Mouse (Mus musculus): ENCODE results near the gene Dync1h1.
"Not testable (repeated sequence)": the region's sequence is repeated elsewhere in the genome, so short reads cannot be mapped to it uniquely, and the experiment has no call there.

Dync1h1 gene

DNA sequence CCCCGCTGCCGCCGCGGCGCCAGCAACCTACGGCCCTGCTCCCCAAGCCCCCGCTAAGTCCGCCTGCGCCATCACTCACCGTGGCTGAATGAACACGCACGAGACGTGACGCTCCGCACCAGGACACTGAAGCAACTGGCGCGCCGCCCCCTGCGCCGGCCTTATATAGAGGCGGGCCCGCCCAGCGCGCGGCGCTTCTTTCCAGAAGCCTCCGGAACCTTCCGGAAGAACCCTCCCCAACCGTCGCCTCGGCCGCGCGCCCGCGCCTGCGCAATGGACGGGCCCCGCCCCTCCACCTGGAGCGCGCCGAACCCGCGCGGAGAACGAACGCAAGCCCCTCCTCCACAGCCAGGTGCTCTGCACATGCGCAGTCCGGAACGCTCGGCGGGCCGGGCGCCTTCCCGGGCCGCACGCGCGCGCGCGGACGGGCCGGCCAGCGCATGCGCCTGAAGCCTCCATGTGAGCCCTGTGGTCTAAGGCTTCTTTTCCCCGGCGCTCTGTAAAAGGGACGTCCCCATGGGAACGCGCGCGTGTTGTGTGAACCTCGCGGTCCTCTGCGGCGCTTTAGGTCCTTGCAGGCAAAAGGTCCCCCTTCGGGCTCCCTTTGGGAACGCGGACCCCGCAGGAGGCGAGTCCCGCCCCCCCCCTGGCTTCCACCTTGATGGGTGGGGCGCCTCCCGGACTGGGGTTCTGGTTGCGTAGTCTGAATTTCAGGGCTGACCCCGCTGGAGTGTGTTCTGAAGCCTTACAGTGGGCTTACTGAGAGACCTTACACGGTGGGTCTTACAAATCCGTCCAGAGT, 95.1 kb downstream of the Dync1h1 start:
- peak; percentile 93 for DNase-seq (ENCODE audit: low spot score)

DNA sequence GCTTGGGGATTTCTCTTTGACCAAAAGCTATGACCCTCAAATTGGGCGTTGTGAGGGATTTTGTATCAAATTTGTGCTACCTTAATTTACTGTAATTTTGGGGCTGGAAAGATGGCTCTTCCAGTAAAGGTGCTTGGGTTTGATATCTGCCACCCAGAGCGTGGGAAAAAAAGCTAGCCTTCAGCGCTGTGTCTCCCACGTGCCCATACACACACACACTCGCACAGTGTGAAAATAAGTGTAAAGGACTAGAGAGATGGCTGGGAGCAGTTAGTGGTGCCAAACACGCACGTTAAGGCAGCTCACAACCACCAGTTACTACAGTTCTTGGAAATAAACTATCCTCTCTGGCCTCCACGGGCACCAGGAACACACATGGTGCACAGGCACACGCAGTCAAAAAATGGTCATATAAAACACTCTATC, 95.7 kb downstream of the Dync1h1 start:
- no peak for DNase-seq (ENCODE audit: low spot score)

DNA sequence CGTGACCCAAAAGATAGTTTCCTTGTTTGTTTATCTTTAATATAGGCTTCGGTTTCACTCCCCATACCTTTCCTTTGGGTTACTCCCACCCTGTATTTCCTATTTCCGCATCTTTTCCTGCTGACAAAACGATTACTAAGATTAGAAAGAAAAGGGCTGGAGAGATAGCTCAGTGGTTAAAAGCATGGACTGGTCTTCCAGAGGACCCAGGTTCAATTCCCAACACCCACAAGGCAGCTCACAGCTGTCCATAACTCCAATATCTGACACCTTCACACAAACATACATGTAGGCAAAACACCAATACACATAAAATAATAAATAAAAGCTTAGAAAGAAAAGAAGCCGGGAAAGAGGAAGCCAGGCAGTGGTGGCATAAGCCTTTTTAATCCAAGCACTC, 96.2 kb downstream of the Dync1h1 start:
- DNase-seq (ENCODE audit: low spot score), result no peak

DNA sequence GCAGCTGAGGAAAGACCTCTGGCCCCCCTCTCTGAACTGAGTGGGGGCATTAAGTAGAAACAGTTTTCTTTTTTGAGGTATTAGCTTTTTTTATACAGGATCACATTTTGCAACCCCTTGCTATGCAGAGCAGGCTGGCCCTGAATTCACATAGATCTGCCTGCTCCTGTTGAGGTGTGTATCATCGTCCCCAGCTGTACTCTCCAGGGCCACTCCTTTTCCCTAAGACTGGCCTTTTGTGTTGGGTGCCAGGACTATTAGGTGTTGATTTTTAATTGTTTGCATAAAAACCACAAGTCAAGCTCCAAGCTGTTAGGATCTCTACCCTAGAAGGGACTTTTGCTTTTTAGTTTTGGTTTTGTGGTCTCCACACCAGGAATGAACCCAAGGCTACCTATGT, 96.8 kb downstream of the Dync1h1 start:
- no peak for DNase-seq (ENCODE audit: low spot score)

DNA sequence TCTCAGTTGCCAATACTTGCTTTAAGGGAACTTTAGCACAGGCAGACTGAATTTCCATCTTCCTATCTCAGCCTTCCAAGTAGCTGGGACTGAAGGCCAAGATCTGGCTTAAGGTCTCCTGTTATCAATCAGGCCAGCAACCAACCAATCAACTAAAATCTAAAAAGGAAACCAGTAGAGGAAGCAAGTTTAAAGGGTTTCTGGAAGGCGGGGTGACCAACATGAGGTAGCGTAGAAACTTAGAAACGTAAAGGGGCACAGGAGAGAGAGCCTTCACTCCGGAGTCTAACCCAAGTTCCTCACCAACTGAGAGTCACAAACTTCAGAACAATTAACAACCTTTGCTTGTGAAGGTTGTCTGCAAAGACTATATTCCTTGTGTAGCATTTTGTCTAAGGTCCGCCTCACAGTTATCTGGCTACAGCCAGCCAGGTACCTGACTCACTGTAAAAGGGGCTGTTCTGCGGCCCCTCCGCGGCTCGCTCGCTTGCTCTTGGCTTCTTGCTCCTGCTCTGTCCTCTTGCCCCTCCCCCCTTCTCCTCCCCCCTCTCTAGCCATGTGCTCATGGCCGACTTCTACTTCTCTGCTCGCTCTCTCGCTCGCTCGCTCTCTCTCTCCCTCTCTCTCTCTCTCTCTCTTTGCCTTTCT, 97.4 kb downstream of the Dync1h1 start:
- DNase-seq (ENCODE audit: low spot score), result no peak

DNA sequence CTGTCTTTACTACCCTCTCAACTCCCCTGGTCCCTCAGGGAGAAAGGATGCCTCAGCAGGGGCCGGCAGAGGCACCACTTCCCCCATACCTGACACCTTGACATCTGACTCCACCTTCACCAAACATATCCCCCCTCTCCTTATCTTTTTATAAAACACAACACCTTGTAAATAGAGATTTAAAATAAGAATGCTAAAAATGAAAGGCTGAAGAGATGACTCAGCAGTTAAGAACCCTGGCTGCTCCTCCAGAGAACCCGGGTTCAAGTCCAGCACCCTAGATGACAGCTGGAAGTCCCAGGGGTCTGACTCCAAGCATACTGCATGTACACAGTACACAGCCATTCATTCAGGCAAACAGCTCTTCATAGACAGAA, 97.9 kb downstream of the Dync1h1 start:
- no peak for DNase-seq (ENCODE audit: low spot score)

DNA sequence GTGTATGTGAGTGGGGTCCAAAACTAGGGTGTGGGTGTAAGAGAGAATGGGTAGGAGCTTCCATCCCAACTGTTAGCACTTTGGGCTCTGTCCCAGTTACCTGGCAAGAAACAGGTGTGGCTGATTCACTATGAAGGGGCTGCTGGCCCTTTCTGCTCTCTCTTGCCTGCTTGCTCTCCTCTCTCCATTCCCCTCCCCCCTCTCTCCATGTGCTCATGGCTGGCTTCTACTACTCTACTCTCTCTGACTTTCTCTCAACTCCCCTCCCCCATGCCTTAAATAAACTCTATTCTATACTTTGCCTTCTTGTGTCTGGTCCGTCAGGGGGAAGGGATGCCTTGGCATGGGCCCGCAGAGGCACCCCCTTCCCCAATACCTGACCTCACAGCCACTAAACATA, 99.5 kb downstream of the Dync1h1 start:
- no peak for DNase-seq (ENCODE audit: low spot score)

DNA sequence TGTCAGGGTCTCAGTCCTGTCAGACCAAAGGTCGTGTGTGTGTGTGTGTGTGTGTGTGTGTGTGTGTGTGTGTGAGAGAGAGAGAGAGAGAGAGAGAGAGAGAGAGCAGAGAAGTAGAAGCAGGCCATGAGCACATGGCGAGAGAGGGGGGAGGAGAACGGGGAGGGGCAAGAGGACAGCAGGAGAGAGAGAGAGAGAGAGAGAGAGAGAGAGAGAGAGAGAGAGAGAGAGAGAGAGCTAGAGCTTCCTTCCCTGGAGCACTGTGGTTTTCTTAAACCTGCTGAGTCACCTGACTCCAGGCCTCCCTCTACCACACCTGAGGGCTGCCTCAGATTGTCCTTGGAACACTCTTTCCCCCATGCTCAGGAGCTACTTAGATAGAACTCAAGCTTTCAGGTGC, 100.1 kb downstream of the Dync1h1 start:
- not testable (repeated sequence) for DNase-seq (ENCODE audit: low spot score)

DNA sequence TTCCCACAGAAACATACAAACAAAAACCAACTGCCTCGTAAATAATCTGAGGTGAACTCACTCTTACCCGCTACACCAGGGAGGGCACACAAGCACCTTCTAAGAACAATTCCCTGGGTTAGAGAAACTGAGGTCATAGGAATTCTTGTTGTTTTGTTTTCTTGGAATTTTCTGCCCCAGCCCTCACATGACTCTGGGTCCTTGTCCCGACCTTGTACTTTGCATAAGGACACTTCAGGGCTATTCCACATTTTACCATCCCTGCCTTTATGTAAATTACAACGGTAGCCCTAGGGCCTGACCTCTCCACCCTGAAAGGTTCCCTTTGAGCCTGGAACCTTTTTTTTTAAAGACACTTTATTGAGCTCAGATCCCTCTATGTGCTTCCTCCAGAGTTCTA, 101.3 kb downstream of the Dync1h1 start, which contains the start of gene Hsp90aa1:
Hsp90aa1 (minus strand) TSS at position 173 of the 400 bp plus-strand sequence.
- DNase-seq (ENCODE audit: low spot score), result no peak

DNA sequence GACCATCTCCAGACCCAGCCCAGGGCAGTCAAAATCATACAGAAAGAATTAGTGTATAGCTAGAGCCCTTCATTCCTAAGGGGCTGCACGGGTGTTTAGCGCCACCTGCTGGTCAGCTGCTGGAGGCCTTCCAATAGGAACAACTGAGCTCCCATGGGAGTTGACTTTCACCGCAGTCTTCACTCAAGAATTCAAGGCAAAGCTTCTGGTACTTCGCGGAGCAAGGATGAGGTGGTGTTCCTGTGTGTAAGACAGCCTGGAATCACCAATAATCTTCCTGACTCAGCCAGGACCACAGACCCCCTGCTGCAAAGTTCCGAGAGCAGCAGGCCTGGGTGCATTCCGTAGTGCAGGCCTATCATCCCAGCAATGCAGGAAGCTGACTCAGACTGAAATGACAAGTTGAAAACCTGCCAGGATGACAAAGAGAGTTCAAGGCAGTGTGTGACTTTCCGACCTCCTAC, 101.8 kb downstream of the Dync1h1 start:
- DNase-seq (ENCODE audit: low spot score), result peak; percentile 63

DNA sequence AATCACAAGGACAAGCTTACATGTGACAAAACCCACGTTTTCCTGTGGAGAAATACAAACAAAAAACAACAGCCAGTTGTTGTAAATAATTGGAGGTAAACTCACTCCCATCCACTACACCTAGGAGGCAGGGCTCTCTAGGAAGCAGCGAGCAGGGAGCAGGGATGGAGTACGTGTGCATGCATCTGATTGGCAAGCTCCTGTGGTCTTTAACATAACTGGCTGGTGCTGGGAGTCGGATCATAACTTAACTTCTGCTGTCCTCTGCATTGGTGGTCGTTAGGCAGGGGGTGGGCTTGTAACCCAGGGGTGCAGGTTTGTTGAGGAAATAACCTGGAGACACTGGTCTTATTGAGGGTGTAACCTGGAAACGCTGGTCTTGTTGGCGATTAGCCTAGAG, 102.4 kb downstream of the Dync1h1 start:
- no peak for DNase-seq (ENCODE audit: low spot score)

DNA sequence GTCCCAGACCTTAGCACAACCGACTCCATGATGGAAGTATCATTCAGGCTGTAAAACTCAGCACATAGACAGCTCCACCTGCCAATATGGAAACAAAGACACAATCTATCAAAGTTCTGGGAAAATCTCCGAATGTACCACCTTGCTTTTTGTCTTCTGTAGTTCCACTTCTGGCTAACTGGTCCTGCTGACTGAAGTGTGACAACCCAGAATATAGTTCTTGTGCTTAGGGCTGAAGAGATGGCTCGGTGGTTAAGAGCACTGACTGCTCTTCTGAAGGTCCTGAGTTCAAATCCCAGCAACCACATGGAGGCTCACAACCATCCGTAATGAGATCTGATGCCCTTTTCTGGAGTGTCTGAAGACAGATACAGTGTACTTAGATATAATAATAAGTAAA, 104.2 kb downstream of the Dync1h1 start:
- not testable (repeated sequence) for DNase-seq (ENCODE audit: low spot score)

DNA sequence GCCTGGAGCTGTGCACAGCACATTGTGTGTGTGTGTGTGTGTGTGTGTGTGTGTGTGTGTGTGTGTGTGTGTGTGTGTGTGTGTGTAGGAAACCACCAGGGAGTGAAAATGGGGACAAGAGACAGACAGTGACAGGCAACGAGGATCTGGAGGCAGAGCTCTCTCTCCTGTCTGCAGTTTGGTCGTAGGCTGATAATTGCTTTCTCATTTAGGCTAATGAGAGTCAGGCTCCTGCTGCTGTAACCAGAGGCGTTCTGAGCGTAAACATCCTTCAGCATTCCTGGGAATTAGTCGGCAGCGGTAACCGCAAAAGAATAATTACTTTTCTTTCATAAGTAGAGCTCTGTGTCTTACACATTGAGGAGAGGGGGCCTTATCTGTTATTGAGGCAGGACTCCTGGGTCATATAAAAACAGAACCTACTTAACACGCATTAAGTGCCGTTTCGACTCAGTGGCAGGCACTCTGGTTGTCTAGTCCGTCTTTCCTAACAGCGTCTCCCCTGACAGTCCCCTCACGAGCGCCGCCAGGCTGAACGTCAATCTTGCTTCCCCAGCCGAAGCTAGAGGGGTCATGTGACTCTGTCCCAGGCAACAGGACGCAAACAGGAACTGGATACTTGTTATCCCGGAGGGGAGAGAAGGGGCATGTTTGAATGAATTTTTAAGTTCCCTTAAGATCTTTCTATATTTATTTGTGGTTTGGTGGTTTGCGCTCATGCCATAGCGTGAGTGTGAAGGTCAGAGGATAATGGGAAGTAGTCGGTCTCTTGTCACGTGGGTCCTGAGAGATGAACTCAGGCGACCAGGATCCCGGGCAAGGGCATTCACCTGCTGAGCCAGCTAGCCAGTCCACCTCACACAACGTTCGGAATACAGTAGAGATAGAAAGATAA, 105.3 kb downstream of the Dync1h1 start:
- DNase-seq (ENCODE audit: low spot score), result no peak

DNA sequence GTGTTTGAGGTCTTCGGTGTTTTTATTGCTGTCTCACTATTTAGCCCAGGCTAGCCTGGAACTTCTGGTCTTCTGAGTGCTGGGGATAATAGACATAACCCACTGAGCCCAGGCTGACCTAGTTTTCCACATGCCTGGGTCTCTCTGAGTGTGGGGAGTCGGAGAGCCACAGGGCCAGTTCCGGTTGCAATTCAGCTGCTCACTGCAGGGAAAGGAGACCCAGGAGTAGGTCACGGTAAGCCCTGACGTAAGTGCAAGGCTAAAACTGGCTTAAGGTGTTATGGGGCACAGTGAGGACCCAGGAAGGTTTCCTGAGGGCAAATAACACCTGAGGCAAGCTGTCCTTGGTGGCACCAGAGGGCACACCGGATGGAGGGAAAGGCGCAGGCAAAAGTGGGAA, 106.2 kb downstream of the Dync1h1 start:
- no peak for DNase-seq (ENCODE audit: low spot score)

DNA sequence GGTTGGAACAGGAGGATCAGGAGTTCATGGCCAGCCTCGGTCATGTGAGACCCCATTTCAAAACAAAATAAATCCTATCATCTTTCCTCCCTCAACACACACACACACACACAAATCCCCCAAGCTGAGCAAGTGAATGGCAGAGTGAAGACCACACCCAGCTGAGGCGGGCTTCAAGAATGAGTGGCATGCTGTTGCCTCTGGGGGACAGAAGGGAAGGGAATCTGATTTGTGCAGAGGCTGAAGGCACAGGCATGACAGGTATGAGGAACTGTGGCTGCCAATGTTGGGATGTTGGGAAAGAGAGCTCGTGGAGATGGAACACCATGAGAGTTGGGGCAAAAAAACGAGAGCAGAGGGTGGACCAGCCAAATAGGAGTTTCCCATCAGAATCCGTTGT, 110.0 kb downstream of the Dync1h1 start:
- no peak for DNase-seq (ENCODE audit: low spot score)

DNA sequence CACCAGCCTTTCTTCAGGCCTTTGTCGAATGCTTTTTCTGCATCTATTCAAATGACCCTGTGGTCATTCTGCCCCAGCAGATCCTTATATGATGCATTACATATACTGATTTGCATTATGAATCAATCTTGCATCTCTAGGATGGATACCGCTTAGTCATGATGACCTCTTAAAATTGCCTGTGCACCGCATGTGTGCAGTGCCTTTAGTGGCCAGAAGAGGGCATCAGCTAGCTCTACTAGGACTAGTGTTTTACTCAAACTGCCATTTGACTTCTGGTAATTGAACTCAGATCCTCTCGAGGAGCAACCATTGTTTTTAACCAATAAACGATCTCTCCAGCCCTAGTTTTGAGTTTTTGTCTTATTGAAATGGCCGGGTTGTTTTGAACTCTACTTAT, 112.5 kb downstream of the Dync1h1 start:
- DNase-seq (ENCODE audit: low spot score), result no peak

DNA sequence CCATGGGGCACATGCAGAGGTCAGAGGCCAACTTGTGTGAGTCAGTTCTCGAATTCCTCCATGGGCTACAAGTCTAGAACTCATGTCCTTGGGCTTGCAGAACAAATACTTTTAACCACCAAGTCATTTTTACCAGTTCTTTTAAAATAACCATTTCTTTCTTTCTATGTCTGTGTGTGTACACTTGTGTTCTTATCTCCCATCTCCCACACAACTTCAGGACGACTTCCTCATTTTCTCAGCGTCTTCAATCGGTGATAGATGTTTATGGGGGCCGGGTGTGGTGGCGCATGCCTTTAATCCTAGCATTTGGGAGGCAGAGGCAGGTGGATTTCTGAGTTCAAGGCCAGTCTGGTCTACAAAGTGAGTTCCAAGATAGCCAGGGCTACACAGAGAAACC, 113.0 kb downstream of the Dync1h1 start:
- DNase-seq (ENCODE audit: low spot score), result no peak

DNA sequence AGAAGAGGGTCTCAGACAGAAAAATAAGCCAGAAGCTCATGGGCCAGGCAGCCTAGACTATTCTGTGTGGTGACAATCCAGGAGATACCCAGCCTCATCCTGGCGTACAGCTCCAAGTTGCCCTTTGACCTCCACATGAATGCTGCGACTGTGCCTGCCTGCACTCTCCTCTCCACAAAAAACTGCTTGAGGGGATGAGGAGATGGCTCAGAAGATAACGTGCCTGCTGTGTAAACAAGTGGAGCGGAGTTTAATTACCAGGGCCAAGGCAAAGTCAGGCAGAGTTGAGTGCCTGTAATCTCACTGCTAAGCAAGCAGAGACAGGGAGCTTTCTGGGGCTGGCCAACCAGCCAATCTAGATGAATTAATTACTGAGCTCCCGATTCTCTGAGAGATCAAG, 114.8 kb downstream of the Dync1h1 start:
- DNase-seq (ENCODE audit: low spot score), result no peak

All from urinary bladder, postnatal 10 days (tissue).